32 mouse cellular contexts compared by ENCODE assay signal in the genomic region with DNA sequence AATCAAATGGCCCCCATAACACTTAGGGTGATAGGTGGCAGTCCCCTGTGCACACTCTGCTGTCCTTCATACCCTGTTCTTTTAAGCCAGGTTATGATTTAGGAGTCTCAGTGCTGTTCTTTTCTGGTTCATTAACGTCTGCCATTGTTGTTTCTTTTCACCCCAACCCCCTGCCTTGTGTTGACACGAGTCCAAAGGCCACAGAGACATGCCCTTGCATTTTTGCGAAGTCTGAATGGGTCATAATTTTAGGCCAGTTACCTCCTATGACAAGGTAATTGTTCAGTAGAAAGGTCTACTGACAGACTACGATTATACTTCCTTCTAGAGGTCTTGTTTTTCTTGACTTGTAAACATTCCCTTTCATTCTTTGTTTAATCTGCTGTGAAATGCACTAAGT. TPM values are rescaled to one million over a fixed set of nuclear protein-coding genes. Genes with fewer than 3 reads are reported as not detected.
A peak's percentile ranks its signal among the peaks of the same experiment; 100 is the strongest.
DNase-seq lines count a peak whose midpoint lies in the region; ATAC-seq lines count a peak whose summit lies in the region.
"Had no signal": no experiment of that assay in that cellular context is flagged by ENCODE, and none has a peak within 500 bp of the region (broad histone marks: within the 10 kb centered on the region; RNA-seq: fewer than 3 reads in every experiment).

No protein-coding gene starts in this region.

- DNase-seq in adrenal gland, adult 2 months, result peak; percentile 65
- no peak for DNase-seq in adrenal gland, postnatal 4 days (ENCODE audit: low spot score in 2 of 2)
- DNase-seq in kidney, adult 9 months, result peak; percentile 22
- DNase-seq in kidney, postnatal 4 days, result no peak
- peak; percentile 27 for DNase-seq in Muller cell, postnatal 12 days (ENCODE audit: inconsistent ontology term)
- DNase-seq in lung, postnatal 10 days, result no peak
- DNase-seq in layer of hippocampus, postnatal 10 days (ENCODE audit: low spot score in 2 of 2), result no peak
- DNase-seq: cerebellum, adult 18-20 months; gastrocnemius, postnatal 25 days; heart, adult 11 months; heart, postnatal 36 days; layer of hippocampus, postnatal 36 days; left cerebral cortex, postnatal 4 days; lung, postnatal 36 days; right cerebral cortex, adult 18-20 months; spleen, adult 18-20 months had no signal

- peaks cover 13% of the 10 kb centered on the region for H3K36me3 ChIP-seq in liver, embryonic 15.5 days (replicated peaks)
- H3K36me3 ChIP-seq: embryonic facial prominence, embryonic 12.5 days; heart, embryonic 10.5 days; heart, embryonic 15.5 days; hindbrain, embryonic 12.5 days; intestine, embryonic 15.5 days; lung, embryonic 15.5 days had no signal

- peak overlapping the region; percentile 68 for H3K27ac ChIP-seq in liver, embryonic 15.5 days (replicated peaks)
- H3K27ac ChIP-seq: embryonic facial prominence, embryonic 12.5 days; heart, embryonic 10.5 days; heart, embryonic 15.5 days; hindbrain, embryonic 12.5 days; hindbrain, postnatal 0 days; intestine, embryonic 15.5 days; lung, embryonic 15.5 days had no signal

- no peak overlapping the region for H3K4me2 ChIP-seq in liver, embryonic 15.5 days
- H3K4me2 ChIP-seq: embryonic facial prominence, embryonic 12.5 days; heart, embryonic 15.5 days; hindbrain, embryonic 12.5 days; intestine, embryonic 15.5 days; lung, embryonic 15.5 days; midbrain, embryonic 11.5 days had no signal

- no peak overlapping the region for H3K4me3 ChIP-seq in liver, embryonic 15.5 days (replicated peaks)
- H3K4me3 ChIP-seq: embryonic facial prominence, embryonic 12.5 days; heart, embryonic 10.5 days; heart, embryonic 15.5 days; hindbrain, embryonic 12.5 days; intestine, embryonic 15.5 days; lung, embryonic 15.5 days had no signal

- no peaks in the 10 kb centered on the region for H3K9me3 ChIP-seq in liver, embryonic 15.5 days (replicated peaks)
- H3K9me3 ChIP-seq: embryonic facial prominence, embryonic 12.5 days; heart, embryonic 10.5 days; heart, embryonic 15.5 days; hindbrain, embryonic 12.5 days; intestine, embryonic 15.5 days; lung, embryonic 15.5 days had no signal

- H3K4me1 ChIP-seq in liver, embryonic 15.5 days (replicated peaks), result peaks cover 61% of the 10 kb centered on the region
- H3K4me1 ChIP-seq: heart, embryonic 15.5 days; hindbrain, embryonic 12.5 days; intestine, embryonic 15.5 days; lung, embryonic 15.5 days had no signal

- no peaks in the 10 kb centered on the region for H3K27me3 ChIP-seq in liver, embryonic 15.5 days
- H3K27me3 ChIP-seq: CH12.LX; embryonic facial prominence, embryonic 12.5 days; heart, embryonic 15.5 days; hindbrain, embryonic 12.5 days; intestine, embryonic 15.5 days; lung, embryonic 15.5 days had no signal

- 52% methylated on average over 4 of the region's 4 CpGs for WGBS in liver, embryonic 15.5 days (ENCODE audit: insufficient replicate concordance)

- H3K9ac ChIP-seq in liver, embryonic 15.5 days, result no peak overlapping the region
- H3K9ac ChIP-seq: embryonic facial prominence, embryonic 12.5 days; heart, embryonic 15.5 days; hindbrain, embryonic 12.5 days; intestine, embryonic 15.5 days; lung, embryonic 15.5 days had no signal

- no peak for ATAC-seq in liver, embryonic 15.5 days (ENCODE audit: insufficient read depth)
- ATAC-seq: forebrain, embryonic 14.5 days; hindbrain, postnatal 0 days; intestine, embryonic 15.5 days; midbrain, embryonic 16.5 days had no signal

RNA-seq across cellular contexts. Expression of gene Vps13c, which starts 23.8 kb away (rescaled TPM):
- 10 to 100 TPM; 40.6 to 57.6 TPM for total RNA-seq in adrenal gland, adult 2 months (2021)
- polyA plus RNA-seq in adrenal gland, adult 2 months (2012; rRNA removed), result 2.7 and 3.7 TPM in 2 replicates
- 10 to 100 TPM; 32.3 to 32.5 TPM for total RNA-seq in adrenal gland, postnatal 4 days (2021)
- 4.3 and 4.4 TPM in 2 replicates for polyA plus RNA-seq in liver, embryonic 15.5 days (2015; fragmentation: Nextera tagmentation; extraction: Ambion mirVana)
- 10 to 100 TPM; 50.7 to 54.9 TPM for total RNA-seq in layer of hippocampus, postnatal 10 days (2021)

RNA-seq across cellular contexts. Expression of gene C2cd4a, which starts 31.9 kb away (rescaled TPM):
- total RNA-seq in adrenal gland, adult 2 months (2021), result not detected
- polyA plus RNA-seq in adrenal gland, adult 2 months (2012; rRNA removed), result 2.0 and 3.2 TPM in 2 replicates
- total RNA-seq in adrenal gland, postnatal 4 days (2021), result under 1 TPM; 0.36 to 0.79 TPM
- 0.74 and 1.2 TPM in 2 replicates for polyA plus RNA-seq in liver, embryonic 15.5 days (2015; fragmentation: Nextera tagmentation; extraction: Ambion mirVana)
- total RNA-seq in layer of hippocampus, postnatal 10 days (2021), result 1 to 10 TPM in 1 of 2 experiments, under 1 TPM in 1; 0.96 to 1.2 TPM
- total RNA-seq: ES-E14; gastrocnemius, adult 18-20 months; heart, postnatal 36 days; left cerebral cortex, postnatal 4 days; megakaryocyte, adult 5-6 weeks had no signal
- polyA plus RNA-seq: hindbrain, embryonic 12.5 days; midbrain, embryonic 11.5 days; neural tube, embryonic 11.5 days had no signal

Comparison
In these comparisons a context has a peak if more than half of its experiments do, and no peak if none do; other contexts are left out.
1. DNase-seq: peak in adrenal gland, adult 2 months (single experiment), kidney, adult 9 months (single experiment) and Muller cell, postnatal 12 days (single experiment); none in adrenal gland, postnatal 4 days (0 of 2), kidney, postnatal 4 days (0 of 2), lung, postnatal 10 days (single experiment) and layer of hippocampus, postnatal 10 days (0 of 2).